Mouse (Mus musculus) stomach, embryonic 14.5 days (tissue): ENCODE measurements around the gene Aipl1. TPM values are rescaled to one million over a fixed set of nuclear protein-coding genes. Genes with fewer than 3 reads are reported as not detected.

ENCODE experiments used
- ATAC-seq: fragments of 200-750 bp; cut with Nextera tagmentation; 2 replicates; pipeline ENCODE4 v1.8.0; 2017; ENCODE audit warnings: low read depth, moderate TSS enrichment; ENCODE audit not compliant: insufficient number of reproducible peaks, insufficient read depth, low FRiP score
- H3K27ac ChIP-seq: fragments of 300-500 bp; sonication (generic); 2 replicates; pipeline ENCODE4 v1.5.1; 2014; ENCODE audit warnings: mild to moderate bottlenecking, low read length, moderate library complexity, mixed read lengths
- H3K27me3 ChIP-seq: fragments of 300-500 bp; sonication (generic); 2 replicates; pipeline ENCODE4 v1.6.1; 2014; ENCODE audit warnings: low read length, control low read depth, mixed read lengths; ENCODE audit not compliant: control insufficient read depth, insufficient read depth
- H3K36me3 ChIP-seq: fragments of 300-500 bp; sonication (generic); 2 replicates; pipeline ENCODE4 v1.6.1; 2014; ENCODE audit warnings: mild to moderate bottlenecking, control low read depth, low read length, moderate library complexity, mixed read lengths; ENCODE audit not compliant: control insufficient read depth, insufficient read depth
- H3K4me1 ChIP-seq: fragments of 300-500 bp; sonication (generic); 2 replicates; pipeline ENCODE4 v1.6.1; 2014; ENCODE audit warnings: low read length, control low read depth, mixed read lengths; ENCODE audit not compliant: control insufficient read depth, insufficient read depth
- H3K4me2 ChIP-seq: fragments of 300-500 bp; sonication (generic); replicated peaks from 2 replicates; pipeline ENCODE4 v1.6.1; 2014; ENCODE audit warnings: low read depth, low read length, control low read depth
- H3K4me3 ChIP-seq: fragments of 300-500 bp; sonication (generic); 2 replicates; pipeline ENCODE4 v1.5.1; 2014; ENCODE audit warnings: low read depth, low read length, control low read depth
- H3K9ac ChIP-seq: fragments of 300-500 bp; sonication (generic); replicated peaks from 2 replicates; pipeline ENCODE4 v1.6.1; 2014; ENCODE audit warnings: low read depth, mild to moderate bottlenecking, control low read depth, low read length, moderate library complexity, mixed read lengths
- H3K9me3 ChIP-seq: fragments of 300-500 bp; sonication (generic); 2 replicates; pipeline ENCODE4 v1.6.1; 2016; ENCODE audit warnings: low read depth, low read length, control low read depth; ENCODE audit not compliant: control insufficient read depth
- WGBS: fragments of 180-500 bp; shearing (Covaris S2); extraction: QIAGEN DNeasy Blood & Tissue Kit; methylation state at CpG from one replicate; pipeline ENCODE4 v1.1.7; 2014; 5-methylcytosine and 5-hydroxymethylcytosine counted together
- polyA plus RNA-seq: library from polyadenylated mRNA; unstranded; fragments of >200 nt; fragmentation: Nextera tagmentation; extraction: Ambion mirVana; gene quantifications from 2 replicates; pipeline ENCODE4 v1.2.1, GENCODE M21; 2014

Gene Aipl1
- polyA plus RNA-seq, 1 experiment from 2014 or later, result not detected

- Histone ChIP-seq H3K27me3 (no peaks in the 10 kb centered on the region), H3K36me3 (peaks cover 13% of the 10 kb centered on the region), H3K27ac (no peak overlapping the region), H3K9me3 (no peaks in the 10 kb centered on the region), H3K9ac (no peak overlapping the region), H3K4me3 (no peak overlapping the region), H3K4me2 (peak overlapping the region; percentile 68; the same call in 1 of the 2 replicates), H3K4me1 (peaks cover 22% of the 10 kb centered on the region)
- ATAC-seq, result no peak
- WGBS, result 89% methylated on average over 3 of the region's 3 CpGs
Observed at GRCm38 (mm10) chr11:72044231-72044630, 6.9 kb upstream of the Aipl1 start.

GRCm38 (mm10) chr11:72042631-72043030, 5.3 kb upstream of the Aipl1 start:
- Histone ChIP-seq H3K4me2 (peak overlapping the region; percentile 68), H3K36me3 (peaks cover 13% of the 10 kb centered on the region), H3K9ac (peak overlapping the region; percentile 31), H3K4me1 (peaks cover 22% of the 10 kb centered on the region), H3K27ac (no peak overlapping the region), H3K9me3 (no peaks in the 10 kb centered on the region), H3K27me3 (no peaks in the 10 kb centered on the region), H3K4me3 (peak overlapping the region; percentile 67)
- ATAC-seq, result no peak; the same call in 1 of the 2 replicates
- WGBS, result under 1% methylated on average over 14 of the region's 14 CpGs

- under 1% methylated on average over 52 of the region's 52 CpGs for WGBS
- Histone ChIP-seq H3K27ac (peak within 1 kb of the TSS; percentile 61), H3K9me3 (no peaks in the 10 kb centered on the region), H3K4me2 (peak within 1 kb of the TSS; percentile 68), H3K36me3 (peaks cover 13% of the 10 kb centered on the region), H3K4me1 (peaks cover 22% of the 10 kb centered on the region), H3K9ac (peak within 1 kb of the TSS; percentile 42), H3K27me3 (no peaks in the 10 kb centered on the region), H3K4me3 (peak within 1 kb of the TSS; percentile 67)
- ATAC-seq, result peak; percentile 91
Observed at GRCm38 (mm10) chr11:72041768-72042607, 4.7 kb upstream of the Aipl1 start, which contains the start of gene Pimreg. Gene Pimreg, plus strand, starts transcription at chr11:72042032.

- H3K9ac ChIP-seq, result no peak overlapping the region
- WGBS, result 23% methylated on average over 6 of the region's 6 CpGs
- H3K4me2 ChIP-seq, result peak overlapping the region; percentile 68
- H3K9me3 ChIP-seq, result no peaks in the 10 kb centered on the region
- peak overlapping the region; percentile 67 for H3K4me3 ChIP-seq
- H3K27me3 ChIP-seq, result no peaks in the 10 kb centered on the region
- H3K27ac ChIP-seq, result peak overlapping the region; percentile 61
- H3K36me3 ChIP-seq, result peaks cover 13% of the 10 kb centered on the region
- peaks cover 22% of the 10 kb centered on the region for H3K4me1 ChIP-seq
- no peak for ATAC-seq
Observed at GRCm38 (mm10) chr11:72041290-72041767, 4.0 kb upstream of the Aipl1 start.

GRCm38 (mm10) chr11:72039599-72040386, 2.5 kb upstream of the Aipl1 start:
- no peak overlapping the region for H3K4me2 ChIP-seq
- ATAC-seq, result no peak

GRCm38 (mm10) chr11:72037996-72038395, 687 bp upstream of the Aipl1 start:
- no peaks in the 10 kb centered on the region for H3K27me3 ChIP-seq
- 2% methylated on average over 4 of the region's 4 CpGs for WGBS

More at GRCm38 (mm10) chr11:72039599-72040386, 2.5 kb upstream of the Aipl1 start:
- Histone ChIP-seq H3K4me3 (no peak overlapping the region), H3K9ac (no peak overlapping the region), H3K9me3 (no peaks in the 10 kb centered on the region), H3K4me1 (peaks cover 22% of the 10 kb centered on the region), H3K27ac (no peak overlapping the region), H3K36me3 (peaks cover 4% of the 10 kb centered on the region; the same call in 1 of the 2 replicates), H3K27me3 (no peaks in the 10 kb centered on the region)
- WGBS, result 34% methylated on average over 16 of the region's 16 CpGs

GRCm38 (mm10) chr11:72032589-72032988, 4.7 kb downstream of the Aipl1 start:
- ATAC-seq, result no peak
- 90% methylated on average over 3 of the region's 3 CpGs for WGBS
- no peaks in the 10 kb centered on the region for H3K36me3 ChIP-seq

More at GRCm38 (mm10) chr11:72037996-72038395, 687 bp upstream of the Aipl1 start:
- Histone ChIP-seq H3K4me3 (no peak overlapping the region), H3K9ac (no peak overlapping the region), H3K4me2 (no peak overlapping the region), H3K4me1 (peaks cover 8% of the 10 kb centered on the region), H3K9me3 (no peaks in the 10 kb centered on the region), H3K27ac (no peak overlapping the region), H3K36me3 (no peaks in the 10 kb centered on the region)
- ATAC-seq, result no peak

GRCm38 (mm10) chr11:72032091-72032490, 5.2 kb downstream of the Aipl1 start:
- Histone ChIP-seq H3K9ac (no peak overlapping the region), H3K36me3 (no peaks in the 10 kb centered on the region), H3K27ac (no peak overlapping the region), H3K4me3 (no peak overlapping the region), H3K9me3 (no peaks in the 10 kb centered on the region), H3K4me2 (no peak overlapping the region), H3K27me3 (0 out of 2 replicates have a peak, but pooled peaks cover 3% of the 10 kb centered on the region), H3K4me1 (no peaks in the 10 kb centered on the region)
- WGBS, result 77% methylated on average over 4 of the region's 4 CpGs
- no peak for ATAC-seq

More at GRCm38 (mm10) chr11:72032589-72032988, 4.7 kb downstream of the Aipl1 start:
- Histone ChIP-seq H3K9me3 (no peaks in the 10 kb centered on the region), H3K4me2 (no peak overlapping the region), H3K27ac (no peak overlapping the region), H3K9ac (no peak overlapping the region), H3K4me1 (no peaks in the 10 kb centered on the region), H3K4me3 (no peak overlapping the region), H3K27me3 (no peaks in the 10 kb centered on the region)
